Mouse (Mus musculus) E14TG2a.4 (cell line): Measurements from ENCODE around the gene Calcrl.

ENCODE experiments used
- CTCF ChIP-seq: conservative IDR thresholded peaks from 2 replicates; pipeline ENCODE4 v1.5.1; 2014; ENCODE audit warnings: low read length
- POU5F1 ChIP-seq: IDR thresholded peaks from 2 replicates; pipeline ENCODE4 v1.6.1; 2014; ENCODE audit warnings: low read length, borderline replicate concordance

DNA sequence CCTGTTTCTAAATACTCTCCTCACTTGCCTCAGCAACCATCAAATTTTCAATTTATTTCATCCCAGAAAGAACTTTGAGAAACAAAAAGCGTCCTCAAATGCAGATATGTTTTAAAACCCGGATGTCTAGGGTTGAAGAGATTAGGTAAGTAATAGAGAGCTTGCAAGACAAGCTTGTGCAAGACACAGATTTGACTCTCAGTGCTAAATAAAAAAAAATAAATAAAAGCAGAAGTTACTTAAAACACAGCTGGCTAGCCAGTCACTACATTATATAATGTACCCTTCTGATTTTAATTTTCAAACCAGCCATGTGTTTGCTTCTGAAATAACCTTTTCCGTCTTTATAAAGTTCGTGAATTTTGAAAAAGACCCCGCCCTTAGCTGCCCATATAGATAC is 43.2 kb downstream of the Calcrl start:
- no peak for TF ChIP-seq CTCF
- no peak for TF ChIP-seq POU5F1
